Mouse (Mus musculus) frontal cortex, postnatal 25 days (tissue): ENCODE results near the gene Soga1.

Source experiments
- DNase-seq, 2 experiments: peaks; one replicate each; pipeline ENCODE4 v3.0.0; 2022; ENCODE audit warnings: low spot score in 2 of 2

The Soga1 gene

GRCm38 (mm10) chr2:157079701-157080180, 687 bp upstream of the Soga1 start:
- DNase-seq, result no peak

DNA sequence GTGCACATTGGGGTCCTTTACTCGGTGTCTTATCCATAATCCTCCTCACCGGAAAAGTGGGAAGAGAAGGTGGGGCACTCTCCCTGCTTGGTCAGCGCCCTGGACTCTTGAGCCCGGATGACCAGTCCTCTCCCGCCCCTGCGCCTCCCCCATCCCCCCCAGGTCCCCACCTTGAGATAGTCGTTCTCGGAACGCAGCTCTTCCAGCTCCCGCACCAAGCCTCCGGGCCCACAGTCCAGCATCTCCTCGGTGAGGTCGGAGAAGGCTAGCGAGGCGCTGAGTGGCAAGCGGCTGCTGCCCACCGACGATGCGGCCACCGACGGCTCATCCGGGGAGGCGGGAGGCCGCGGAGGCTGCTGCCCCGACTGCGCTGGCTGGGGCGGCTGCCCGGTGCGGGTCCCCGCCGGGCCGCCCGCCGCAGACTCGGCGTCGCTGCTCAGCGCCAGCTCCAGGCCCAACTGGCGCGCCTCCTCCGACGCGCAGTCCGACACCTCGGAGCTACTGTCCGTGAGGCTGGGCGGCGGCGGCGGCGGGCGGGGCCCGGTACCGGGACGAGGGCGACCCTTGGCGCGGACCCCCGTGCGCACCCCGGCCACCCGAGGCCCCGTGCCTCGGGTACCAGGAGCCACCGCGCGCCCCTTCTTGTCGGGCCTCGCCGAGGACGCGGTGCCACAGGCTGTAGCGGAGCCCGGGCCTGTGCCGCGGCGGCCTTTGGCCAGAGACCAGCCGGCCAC, 828 bp downstream of the Soga1 start:
- no peak for DNase-seq

DNA sequence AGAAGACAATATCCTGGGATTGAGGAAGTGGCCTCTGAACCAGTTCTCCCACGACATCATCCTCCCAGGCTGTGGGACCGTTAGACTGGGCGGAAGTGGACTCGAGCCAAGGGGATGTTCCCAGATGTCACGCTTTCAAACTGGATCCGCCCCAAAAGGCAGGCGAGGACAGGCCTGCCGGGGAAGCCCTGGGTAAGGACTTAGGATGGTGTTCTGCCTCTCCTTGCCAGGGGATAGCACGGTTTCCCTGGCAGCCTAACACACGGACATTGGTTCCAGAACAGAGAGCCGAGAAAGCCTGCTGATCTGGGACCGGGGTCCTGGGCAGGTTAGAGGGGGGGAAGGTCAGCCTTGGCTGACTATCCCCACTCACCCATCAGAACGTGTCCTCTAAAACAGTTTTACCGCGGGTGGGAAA, 1.4 kb downstream of the Soga1 start:
- DNase-seq, result peak in 1 of 2 experiments; percentile 32

DNA sequence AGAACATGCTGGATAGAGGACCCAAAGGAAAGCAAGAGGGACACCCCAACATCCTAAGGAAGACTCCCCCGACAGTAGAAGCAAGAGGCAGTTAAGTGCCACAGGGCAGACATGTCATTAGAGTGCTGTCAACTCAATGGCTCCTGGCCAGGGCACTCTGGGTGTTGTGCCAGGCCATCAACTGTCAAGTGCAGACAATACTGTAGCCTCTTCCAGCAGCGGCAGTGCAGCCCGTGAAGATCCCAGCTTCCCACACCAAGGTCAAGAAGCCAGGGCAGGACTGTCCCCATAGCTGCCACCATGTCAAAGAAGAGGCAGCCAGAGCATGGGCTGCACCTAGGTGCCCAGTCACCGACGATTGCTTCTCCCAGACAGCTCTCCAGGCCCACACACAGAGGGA, 1.9 kb downstream of the Soga1 start:
- no peak for DNase-seq

- DNase-seq, result no peak
Measured at GRCm38 (mm10) chr2:157076585-157076984, 2.5 kb downstream of the Soga1 start.

DNA sequence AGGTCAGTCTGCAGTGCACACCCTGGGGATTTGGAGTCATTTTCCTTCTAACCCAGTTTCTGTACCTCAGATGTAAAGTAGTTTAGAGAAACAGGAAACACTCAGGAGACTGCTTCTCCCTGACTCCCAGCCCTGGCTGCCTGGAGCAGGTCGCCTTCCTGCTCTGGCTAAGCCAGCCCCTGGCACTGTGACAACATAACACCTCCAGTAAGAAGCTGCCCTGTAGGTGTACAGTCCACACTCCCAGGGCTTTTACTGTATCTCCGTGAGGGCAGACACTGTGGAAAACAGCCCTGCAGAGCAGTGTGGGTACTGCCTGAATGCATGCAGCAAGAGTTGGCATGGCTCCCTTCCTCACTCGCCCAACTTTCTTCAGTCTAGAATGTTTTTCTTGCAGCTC, 3.4 kb downstream of the Soga1 start:
- DNase-seq, result no peak

DNA sequence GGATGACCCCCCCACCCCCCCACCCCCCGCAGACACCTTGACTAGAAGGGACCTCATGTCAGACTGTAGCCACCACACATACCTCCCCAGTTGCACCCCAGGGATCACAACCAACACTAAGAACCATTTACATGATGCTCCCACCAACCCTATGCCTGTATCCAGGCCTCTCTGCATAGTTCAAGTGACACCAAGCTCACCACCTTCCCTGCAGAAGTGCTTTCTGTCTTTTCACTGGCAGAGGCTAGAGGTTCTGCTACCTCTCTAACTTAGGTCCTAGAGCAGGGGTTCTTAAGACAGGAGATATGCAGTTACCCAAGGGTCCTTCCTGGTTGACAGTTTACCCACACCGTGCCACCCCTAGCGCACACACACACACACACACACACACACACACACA, 3.8 kb downstream of the Soga1 start:
- no peak for DNase-seq

GRCm38 (mm10) chr2:157074772-157075171, 4.3 kb downstream of the Soga1 start:
- no peak for DNase-seq

DNA sequence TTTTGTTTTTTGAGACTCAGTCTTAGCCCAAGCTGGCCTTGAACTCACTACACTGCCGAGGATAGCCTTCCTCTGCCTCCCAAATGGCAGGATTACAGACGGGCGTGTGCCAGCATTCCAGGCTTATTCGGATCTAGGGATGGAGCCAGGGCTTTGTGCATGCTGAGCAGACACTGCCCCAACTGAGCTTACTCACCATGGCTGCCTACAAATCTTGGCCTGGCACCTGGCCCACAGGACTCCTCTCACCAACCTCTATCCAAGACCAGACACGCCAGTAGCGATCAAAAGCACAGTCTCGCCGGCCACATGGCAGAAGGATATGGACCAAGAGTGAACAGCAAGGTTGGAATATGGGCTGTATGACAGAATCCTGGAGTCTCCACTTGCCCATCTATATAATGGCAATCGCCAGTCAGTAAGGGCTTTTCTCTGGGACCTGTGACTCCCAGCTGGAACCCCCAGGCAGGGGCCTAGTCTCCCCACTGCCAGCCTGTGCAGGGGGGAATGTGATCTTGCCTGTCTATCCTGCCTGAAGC, 4.8 kb downstream of the Soga1 start:
- DNase-seq, result no peak

- DNase-seq, result no peak
Measured at GRCm38 (mm10) chr2:157073378-157074052, 5.5 kb downstream of the Soga1 start.

DNA sequence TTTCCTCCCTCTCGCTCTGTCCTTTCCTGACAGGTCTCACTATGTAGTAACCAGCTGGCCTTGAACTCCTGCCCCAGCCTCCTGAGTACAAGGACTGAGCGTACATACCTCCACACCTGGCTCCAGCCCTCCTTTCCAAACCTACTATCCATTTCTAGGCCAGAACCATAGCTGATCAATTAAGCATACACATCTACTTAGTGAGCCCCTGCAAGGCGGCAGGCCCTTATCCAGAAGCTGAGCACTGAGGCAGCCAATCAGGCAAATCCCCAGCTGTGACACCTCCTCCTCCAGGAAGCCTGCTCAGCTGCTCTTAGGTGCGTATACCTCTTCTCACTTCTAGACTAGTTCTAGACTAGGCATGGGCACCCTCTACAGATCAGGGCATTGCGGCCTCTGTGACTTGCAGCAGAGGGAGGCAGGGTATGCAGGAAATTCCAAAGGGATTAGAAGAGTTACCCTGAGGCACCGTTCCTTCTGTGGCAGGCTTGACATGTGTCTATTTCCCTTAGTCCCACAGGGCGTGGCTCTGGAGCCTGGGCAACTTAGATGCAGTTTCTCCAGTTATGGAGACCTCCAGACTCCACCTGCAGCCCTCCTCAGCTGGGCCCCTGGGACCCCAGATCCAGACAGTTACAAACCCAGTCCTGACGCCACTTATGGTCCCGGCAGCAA, 6.6 kb downstream of the Soga1 start:
- DNase-seq, result no peak

DNA sequence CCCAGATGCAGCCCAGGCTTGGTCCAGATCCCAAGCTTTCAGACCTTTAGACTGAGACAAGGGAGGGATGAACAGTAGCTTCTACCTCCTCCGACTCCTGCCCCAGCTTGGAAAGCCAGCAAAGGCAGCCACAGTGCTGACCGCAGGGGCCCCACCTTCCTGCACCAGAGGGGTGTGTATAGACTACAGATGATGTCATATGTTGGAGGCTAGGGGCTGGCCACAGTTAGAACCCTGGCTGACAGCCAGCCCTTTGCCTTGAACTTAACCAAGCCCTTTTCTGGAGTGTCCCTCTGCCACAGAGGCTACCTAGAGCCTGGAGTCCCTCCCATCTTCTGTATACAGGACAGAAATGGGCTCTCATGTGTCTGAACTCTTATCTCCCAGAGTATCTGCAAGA, 7.5 kb downstream of the Soga1 start:
- DNase-seq, result no peak

- DNase-seq, result no peak
Measured at GRCm38 (mm10) chr2:157070365-157070764, 8.7 kb downstream of the Soga1 start.

GRCm38 (mm10) chr2:157069755-157070315, 9.2 kb downstream of the Soga1 start:
- no peak for DNase-seq

- no peak for DNase-seq
Measured at GRCm38 (mm10) chr2:157069355-157069735, 9.7 kb downstream of the Soga1 start.

- no peak for DNase-seq
Measured at GRCm38 (mm10) chr2:157068701-157069354, 10.2 kb downstream of the Soga1 start.

- DNase-seq, result no peak
Measured at GRCm38 (mm10) chr2:157066731-157067430, 12.2 kb downstream of the Soga1 start.

DNA sequence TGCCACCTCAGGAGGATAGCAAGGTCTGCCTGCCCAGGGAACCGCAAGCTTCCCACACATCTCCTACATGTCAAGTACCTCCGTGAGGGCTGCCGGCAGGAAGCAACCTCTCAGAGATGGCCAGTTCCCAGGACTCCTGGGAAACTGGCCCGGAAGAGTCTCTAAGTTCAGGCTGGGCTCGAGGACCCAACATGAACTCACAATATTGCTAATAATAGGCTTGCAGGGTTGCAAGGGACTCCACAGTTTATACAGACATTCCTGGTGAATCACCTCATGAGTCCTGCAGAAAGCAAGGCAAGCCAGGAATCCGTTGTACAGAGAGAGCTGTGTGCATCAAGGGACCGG, 13.2 kb downstream of the Soga1 start:
- no peak for DNase-seq

DNA sequence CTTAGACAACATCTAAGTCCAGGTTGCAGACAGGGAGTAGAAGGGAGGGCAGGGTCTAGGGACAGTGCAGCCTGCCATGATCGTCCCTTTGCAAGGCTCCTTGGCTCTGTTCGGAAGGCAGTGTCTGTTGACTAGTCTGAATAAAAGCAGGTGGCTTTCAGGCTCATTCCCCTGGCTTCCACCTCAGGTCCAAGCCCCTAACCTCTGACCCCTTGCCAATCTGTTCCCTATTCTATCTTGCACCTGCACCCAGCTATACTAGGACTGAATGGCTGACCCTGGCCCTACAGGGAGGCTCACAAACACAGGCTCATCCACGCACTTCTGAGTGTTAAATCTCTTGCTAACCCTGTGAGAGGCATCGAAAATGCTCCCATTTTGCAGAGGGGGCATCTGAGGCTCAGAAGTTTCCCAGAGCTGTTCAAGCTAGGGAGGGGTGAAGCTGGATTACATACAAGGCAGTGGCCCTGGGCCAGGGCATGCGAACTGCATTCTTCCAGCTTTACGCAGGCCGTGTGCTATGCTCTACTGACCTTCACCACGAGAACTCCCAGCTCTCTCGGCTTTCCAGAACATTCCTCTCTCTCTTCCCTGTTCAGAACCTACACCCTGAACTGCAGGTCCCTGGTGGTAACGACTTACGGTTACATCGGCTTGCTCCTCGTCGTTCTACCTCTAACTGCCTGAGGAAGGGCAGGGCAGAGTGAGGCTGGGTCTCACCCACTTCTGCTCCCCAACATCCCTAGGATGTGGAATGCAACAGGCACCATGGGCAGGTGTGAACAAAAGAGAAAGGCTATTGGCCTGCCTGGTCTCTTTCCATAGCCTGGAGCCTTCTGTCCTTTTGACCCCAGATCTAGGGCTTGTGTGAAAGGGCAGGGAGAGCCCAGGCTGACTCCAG, 13.8 kb downstream of the Soga1 start:
- DNase-seq, result no peak

GRCm38 (mm10) chr2:157064136-157064535, 14.9 kb downstream of the Soga1 start:
- DNase-seq, result no peak
